Mouse (Mus musculus): ENCODE data around the gene H2-D1. TPM values are rescaled to one million over a fixed set of nuclear protein-coding genes. Genes with fewer than 3 reads are reported as not detected.

H2-D1 gene
- total RNA-seq, 2 experiments from 2014 or later, result 262 to 467 TPM

GRCm38 (mm10) chr17:35239700-35240099 lies 22.8 kb upstream of the H2-D1 start:
- no peak for ATAC-seq (replicated peaks; ENCODE audit: poor library complexity)

GRCm38 (mm10) chr17:35240384-35241304 lies 21.9 kb upstream of the H2-D1 start:
- no peak for ATAC-seq (replicated peaks; ENCODE audit: poor library complexity)

GRCm38 (mm10) chr17:35241305-35242014 lies 21.1 kb upstream of the H2-D1 start, which contains the start of gene Ddx39b:
Gene Ddx39b, plus strand, starts transcription at chr17:35241746.
- peak; percentile 58 for ATAC-seq (replicated peaks; ENCODE audit: poor library complexity)

- peak; percentile 61 for ATAC-seq (replicated peaks; ENCODE audit: poor library complexity)
These were observed 20.3 kb upstream of the H2-D1 start for GRCm38 (mm10) chr17:35242015-35242941.

GRCm38 (mm10) chr17:35243086-35243485 lies 19.4 kb upstream of the H2-D1 start:
- peak; percentile 5; the same call in 1 of the 2 replicates for ATAC-seq (replicated peaks; ENCODE audit: poor library complexity)

GRCm38 (mm10) chr17:35244999-35245398 lies 17.5 kb upstream of the H2-D1 start:
- no peak for ATAC-seq (replicated peaks; ENCODE audit: poor library complexity)

- ATAC-seq (replicated peaks; ENCODE audit: poor library complexity), result no peak
These were observed 16.6 kb upstream of the H2-D1 start for GRCm38 (mm10) chr17:35245731-35246623.

GRCm38 (mm10) chr17:35247144-35247543 lies 15.4 kb upstream of the H2-D1 start:
- no peak for ATAC-seq (replicated peaks; ENCODE audit: poor library complexity)

- ATAC-seq (replicated peaks; ENCODE audit: poor library complexity), result no peak
These were observed 13.5 kb upstream of the H2-D1 start for GRCm38 (mm10) chr17:35248986-35249385.

GRCm38 (mm10) chr17:35249451-35250197 lies 12.9 kb upstream of the H2-D1 start:
- no peak for ATAC-seq (replicated peaks; ENCODE audit: poor library complexity)

- no peak for ATAC-seq (replicated peaks; ENCODE audit: poor library complexity)
These were observed 12.0 kb upstream of the H2-D1 start for GRCm38 (mm10) chr17:35250348-35251120.

GRCm38 (mm10) chr17:35251162-35251719 lies 11.3 kb upstream of the H2-D1 start:
- peak; percentile 35 for ATAC-seq (replicated peaks; ENCODE audit: poor library complexity)

GRCm38 (mm10) chr17:35251981-35252380 lies 10.5 kb upstream of the H2-D1 start:
- no peak for ATAC-seq (replicated peaks; ENCODE audit: poor library complexity)

- no peak for ATAC-seq (replicated peaks; ENCODE audit: poor library complexity)
These were observed 9.8 kb upstream of the H2-D1 start for GRCm38 (mm10) chr17:35252619-35253292.

GRCm38 (mm10) chr17:35253293-35254093 lies 9.0 kb upstream of the H2-D1 start:
- no peak for ATAC-seq (replicated peaks; ENCODE audit: poor library complexity)
